In genomic region chr5:63767464-63767863, GRCm38 (mm10) we compare ENCODE assay signal across 13 mouse cellular contexts. TPM values are rescaled to one million over a fixed set of nuclear protein-coding genes. Genes with fewer than 3 reads are reported as not detected.
DNase-seq lines count a peak whose midpoint lies in the region; ATAC-seq and TF ChIP-seq lines count a peak whose summit lies in the region.
"Had no signal": no experiment of that assay in that cellular context is flagged by ENCODE, and none has a peak within 500 bp of the region (broad histone marks: within the 10 kb centered on the region; RNA-seq: fewer than 3 reads in every experiment).

No protein-coding gene starts in this region.

- no peak overlapping the region for H3K9ac ChIP-seq in lung, embryonic 14.5 days
- peak overlapping the region; percentile 36; the same call in 1 of the 2 replicates for H3K9ac ChIP-seq in forebrain, embryonic 14.5 days (ENCODE audit: low read length)
- H3K9ac ChIP-seq in midbrain, embryonic 14.5 days (replicated peaks; ENCODE audit: low read length) = no peak overlapping the region
- H3K9ac ChIP-seq: embryonic facial prominence, embryonic 12.5 days; heart, embryonic 12.5 days; limb, embryonic 13.5 days had no signal

- WGBS in lung, embryonic 14.5 days = 37% methylated on average over 8 of the region's 8 CpGs
- WGBS in forebrain, embryonic 14.5 days = 21% methylated on average over 8 of the region's 8 CpGs
- 70% methylated on average over 8 of the region's 8 CpGs for WGBS in midbrain, embryonic 14.5 days

- ATAC-seq in lung, embryonic 14.5 days (ENCODE audit: insufficient read depth) = peak; percentile 81
- peak; percentile 78 for ATAC-seq in forebrain, embryonic 14.5 days
- ATAC-seq in midbrain, embryonic 14.5 days (ENCODE audit: low FRiP score, low TSS enrichment) = 0 out of 2 replicates have a peak, but pooled peaks have one; percentile 10

- peak overlapping the region; percentile 44 for H3K4me2 ChIP-seq in lung, embryonic 14.5 days
- peak overlapping the region; percentile 37 for H3K4me2 ChIP-seq in forebrain, embryonic 14.5 days (ENCODE audit: low read length)
- no peak overlapping the region for H3K4me2 ChIP-seq in midbrain, embryonic 14.5 days (ENCODE audit: low read length)
- H3K4me2 ChIP-seq: embryonic facial prominence, embryonic 12.5 days; heart, embryonic 12.5 days; limb, embryonic 13.5 days had no signal

- no peak for TF ChIP-seq CTCF in lung, embryonic 14.5 days (IDR thresholded peaks at IDR 0.05; ENCODE audit: low read depth)
- no peak for TF ChIP-seq CTCF in brain, embryonic 14.5 days (IDR thresholded peaks at IDR 0.05; ENCODE audit: borderline replicate concordance, extremely low read depth, insufficient read depth, insufficient read length)

- H3K4me1 ChIP-seq in lung, embryonic 14.5 days (ENCODE audit: insufficient read depth) = no peaks in the 10 kb centered on the region
- H3K4me1 ChIP-seq in forebrain, embryonic 14.5 days (ENCODE audit: control insufficient read depth, insufficient read depth, low read length) = no peaks in the 10 kb centered on the region; the same call in 1 of the 2 replicates
- no peaks in the 10 kb centered on the region for H3K4me1 ChIP-seq in midbrain, embryonic 14.5 days (ENCODE audit: control insufficient read depth, insufficient read depth, low read length)
- H3K4me1 ChIP-seq: heart, embryonic 12.5 days; megakaryocyte, embryonic 14.5 days had no signal

- no peaks in the 10 kb centered on the region for H3K27me3 ChIP-seq in lung, embryonic 14.5 days (ENCODE audit: insufficient read depth, low read length)
- no peaks in the 10 kb centered on the region for H3K27me3 ChIP-seq in forebrain, embryonic 14.5 days (replicated peaks; ENCODE audit: control insufficient read depth, insufficient read depth, low read length)
- no peaks in the 10 kb centered on the region for H3K27me3 ChIP-seq in midbrain, embryonic 14.5 days (ENCODE audit: control insufficient read depth, insufficient read depth, low read length)
- H3K27me3 ChIP-seq: embryonic facial prominence, embryonic 12.5 days; heart, embryonic 12.5 days; megakaryocyte, embryonic 14.5 days had no signal

- H3K27ac ChIP-seq in lung, embryonic 14.5 days (ENCODE audit: low read depth) = no peak overlapping the region
- H3K27ac ChIP-seq in forebrain, embryonic 14.5 days (ENCODE audit: low read depth, low read length) = peak overlapping the region; percentile 53; the same call in 1 of the 2 replicates
- no peak overlapping the region for H3K27ac ChIP-seq in midbrain, embryonic 14.5 days (replicated peaks; ENCODE audit: low read depth, low read length)
- H3K27ac ChIP-seq: embryonic facial prominence, embryonic 12.5 days; gastrocnemius, adult 2 months; limb, embryonic 13.5 days had no signal

- no peaks in the 10 kb centered on the region for H3K9me3 ChIP-seq in lung, embryonic 14.5 days (ENCODE audit: low read depth, low read length)
- H3K9me3 ChIP-seq in forebrain, embryonic 14.5 days (replicated peaks; ENCODE audit: control insufficient read depth, low read length) = no peaks in the 10 kb centered on the region
- no peaks in the 10 kb centered on the region for H3K9me3 ChIP-seq in midbrain, embryonic 14.5 days (ENCODE audit: control insufficient read depth, low read length)
- H3K9me3 ChIP-seq: embryonic facial prominence, embryonic 12.5 days; limb, embryonic 13.5 days; megakaryocyte, embryonic 14.5 days had no signal

- TF ChIP-seq POLR2A in brain, embryonic 14.5 days (IDR thresholded peaks at IDR 0.05; ENCODE audit: borderline replicate concordance, extremely low read depth, insufficient read depth, insufficient read length, poor library complexity, severe bottlenecking) = no peak

- H3K4me3 ChIP-seq in lung, embryonic 14.5 days (ENCODE audit: low read depth, low read length) = no peak overlapping the region; the same call in 1 of the 2 replicates
- H3K4me3 ChIP-seq in forebrain, embryonic 14.5 days (ENCODE audit: low read depth, low read length) = no peak overlapping the region
- H3K4me3 ChIP-seq in midbrain, embryonic 14.5 days (replicated peaks; ENCODE audit: low read depth, low read length) = no peak overlapping the region
- H3K4me3 ChIP-seq: embryonic facial prominence, embryonic 12.5 days; gastrocnemius, adult 2 months; heart, embryonic 12.5 days; limb, embryonic 13.5 days; megakaryocyte, embryonic 14.5 days had no signal

- peak; percentile 64 for DNase-seq in lung, embryonic 14.5 days
- no peak for DNase-seq in lung, adult 18-20 months
- DNase-seq in brain, embryonic 14.5 days (ENCODE audit: low read depth) = peak; percentile 83
- peak; percentile 72 for DNase-seq in forebrain, embryonic 14.5 days (ENCODE audit: low spot score)
- no peak for DNase-seq in midbrain, embryonic 14.5 days
- no peak for DNase-seq in ovary, postnatal 10 days (ENCODE audit: low spot score)
- DNase-seq in c-Kit-positive CD71-positive TER-119-positive erythroid progenitor cells, embryonic 14.5 days (ENCODE audit: low spot score) = no peak
- DNase-seq: gastrocnemius, adult 2 months had no signal

- H3K36me3 ChIP-seq in lung, embryonic 14.5 days (ENCODE audit: insufficient read depth) = no peaks in the 10 kb centered on the region
- no peaks in the 10 kb centered on the region for H3K36me3 ChIP-seq in forebrain, embryonic 14.5 days (ENCODE audit: control insufficient read depth, insufficient read depth, low read length)
- no peaks in the 10 kb centered on the region for H3K36me3 ChIP-seq in midbrain, embryonic 14.5 days (ENCODE audit: control insufficient read depth, insufficient read depth, low read length)
- H3K36me3 ChIP-seq: embryonic facial prominence, embryonic 12.5 days; heart, embryonic 12.5 days; limb, embryonic 13.5 days had no signal

RNA-seq across cellular contexts. Expression of gene 0610040J01Rik, which starts 44.7 kb away (rescaled TPM):
- polyA plus RNA-seq in lung, embryonic 14.5 days (2014; fragmentation: Nextera tagmentation; extraction: Ambion mirVana) = 15.9 and 16.7 TPM in 2 replicates
- 1.8 and 2.0 TPM in 2 replicates for polyA plus RNA-seq in brain, embryonic 14.5 days (2012; rRNA removed)
- 2.8 and 3.3 TPM in 2 replicates for polyA plus RNA-seq in forebrain, embryonic 14.5 days (2014; fragmentation: Nextera tagmentation; extraction: Ambion mirVana)
- polyA plus RNA-seq in midbrain, embryonic 14.5 days (2014; fragmentation: Nextera tagmentation; extraction: Ambion mirVana) = 1.3 and 1.6 TPM in 2 replicates
- polyA plus RNA-seq: inflammation-experienced regulatory T-cells, adult 6 months had no signal

Comparison
In these comparisons a context has a peak if more than half of its experiments do, and no peak if none do; other contexts are left out.
1. DNase-seq: peak in lung, embryonic 14.5 days (single experiment), brain, embryonic 14.5 days (single experiment) and forebrain, embryonic 14.5 days (single experiment); none in lung, adult 18-20 months (0 of 2), midbrain, embryonic 14.5 days (single experiment), ovary, postnatal 10 days (single experiment) and c-Kit-positive CD71-positive TER-119-positive erythroid progenitor cells, embryonic 14.5 days (single experiment).
2. ATAC-seq: peak in every context shown above with its lines; median percentile 81 in lung, embryonic 14.5 days; 78 in forebrain, embryonic 14.5 days; 10 in midbrain, embryonic 14.5 days.